Mouse (Mus musculus) right cerebral cortex, postnatal 10 days (tissue): Measurements from ENCODE around the gene Ptprs.

ENCODE experiments used
- DNase-seq, 2 experiments: peaks; one replicate each; pipeline ENCODE4 v3.0.0; 2021; ENCODE audit warnings: low spot score in 2 of 2

Gene Ptprs

DNA sequence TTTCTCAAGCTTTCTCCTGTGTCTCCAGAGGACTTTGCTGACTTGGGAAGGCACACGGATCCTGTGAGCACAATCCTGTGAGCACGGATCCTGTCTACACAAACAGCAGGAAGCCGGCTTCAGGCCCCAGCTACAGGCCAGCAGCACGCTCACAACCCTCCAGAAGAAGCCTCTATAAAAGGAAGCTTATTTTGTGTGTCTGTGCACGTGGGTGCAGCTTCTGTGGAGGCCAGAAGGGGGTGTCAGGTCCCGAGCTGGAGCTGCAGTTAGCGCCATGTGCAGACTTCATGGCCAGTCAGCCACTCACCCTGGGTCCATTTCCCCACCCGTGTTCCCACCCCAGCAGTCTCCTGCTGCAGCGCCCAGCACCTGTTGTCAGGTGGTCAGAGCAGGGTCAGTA lies 7.9 kb downstream of the Ptprs start:
- peak in 1 of 2 experiments; percentile 34 for DNase-seq

DNA sequence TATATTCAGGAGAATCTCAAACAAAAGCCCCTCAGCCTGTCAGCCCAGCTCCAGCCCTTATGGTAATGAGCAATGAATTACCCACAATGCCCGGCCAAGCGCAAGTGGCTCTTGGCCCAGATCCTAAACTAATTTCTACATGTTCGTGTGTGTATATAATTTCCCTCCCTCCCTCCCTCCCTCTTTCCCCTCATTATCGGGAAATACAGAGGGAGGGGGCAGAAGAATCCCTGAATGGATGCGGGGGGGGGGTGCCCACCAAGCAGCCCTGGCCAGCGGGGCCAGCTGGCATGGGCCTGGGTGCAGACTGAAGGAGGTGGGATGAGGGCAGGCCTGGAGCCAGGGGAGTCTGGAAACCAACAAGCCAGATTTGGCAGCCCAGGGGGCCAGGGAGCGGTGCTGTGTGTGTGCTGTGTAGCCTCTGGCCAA lies 8.8 kb downstream of the Ptprs start:
- DNase-seq, result peak; percentile 88 to 90

DNA sequence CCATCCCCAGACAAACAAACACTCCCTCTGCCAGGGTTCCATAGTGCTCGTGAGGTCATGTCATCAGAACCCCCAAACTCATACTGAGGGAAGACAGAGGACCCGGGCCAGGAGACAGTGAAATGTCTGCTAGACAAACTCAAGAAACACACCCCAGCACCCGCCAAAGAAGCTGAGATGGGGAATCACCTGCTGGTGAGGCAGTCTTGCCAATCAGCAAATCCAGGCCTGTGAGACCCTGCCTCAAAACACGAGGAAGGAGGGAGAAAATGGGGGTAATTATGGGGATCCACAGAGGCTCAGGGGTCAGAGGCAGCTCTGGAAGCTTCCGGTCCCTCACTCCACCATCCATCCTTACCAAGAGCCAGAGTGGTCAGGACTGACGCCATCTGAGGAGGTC lies 9.5 kb downstream of the Ptprs start:
- no peak for DNase-seq

DNA sequence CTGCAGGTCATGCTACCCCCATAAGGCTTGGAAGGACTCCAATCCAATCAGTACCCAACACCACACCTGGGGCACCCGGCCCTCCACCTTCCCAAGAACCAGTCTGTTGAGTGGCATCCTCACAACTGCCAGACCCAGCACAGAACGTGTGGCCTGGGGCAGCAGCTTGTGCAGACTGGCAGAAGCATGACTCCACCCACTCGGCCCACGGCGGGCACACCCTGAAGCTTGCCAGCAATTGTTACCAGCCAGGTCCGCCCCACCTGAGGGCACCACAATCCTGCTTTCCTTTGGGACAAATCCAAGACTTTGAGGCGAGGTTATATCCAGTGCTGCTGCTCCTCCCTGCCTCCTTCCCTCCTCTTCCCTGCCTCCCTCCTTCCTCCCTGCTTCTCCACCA lies 11.5 kb downstream of the Ptprs start:
- DNase-seq, result no peak

DNA sequence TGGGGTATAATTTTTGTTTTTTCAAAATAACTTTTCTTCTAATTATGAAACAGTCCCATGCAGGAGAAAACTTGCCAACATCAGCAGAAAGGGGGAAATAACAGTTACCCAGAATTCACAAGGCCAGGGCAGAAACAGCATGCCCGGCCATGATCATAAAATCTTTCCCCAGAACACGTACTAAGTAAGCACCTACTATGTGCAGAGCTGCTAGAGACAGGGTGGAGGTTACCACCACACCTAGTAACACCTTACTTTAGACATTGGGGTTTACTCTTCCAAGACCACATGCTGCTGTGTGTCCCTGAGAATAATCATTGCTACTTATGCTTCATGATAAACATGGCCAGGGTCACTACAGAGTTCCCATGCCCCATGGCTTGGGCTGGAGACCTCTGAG lies 11.9 kb downstream of the Ptprs start:
- no peak for DNase-seq

DNA sequence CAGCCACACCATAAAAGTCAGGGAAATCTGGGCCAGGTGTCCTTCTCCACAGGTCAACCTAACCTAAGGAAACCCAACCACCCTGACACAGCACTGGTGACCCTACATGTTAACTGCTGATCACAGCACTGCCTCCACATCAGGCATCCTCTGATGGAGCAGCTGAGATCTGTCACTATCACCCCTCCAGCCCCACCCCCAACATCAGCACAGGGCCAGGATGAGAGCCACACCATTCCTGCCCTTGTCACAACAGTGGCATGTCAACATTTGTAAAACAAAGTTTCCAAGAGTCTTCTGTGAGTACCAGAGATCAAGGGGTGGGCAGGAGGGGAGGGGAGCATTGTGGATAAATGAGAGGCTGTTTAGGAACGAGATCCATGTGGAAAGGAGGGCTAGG lies 12.8 kb downstream of the Ptprs start:
- DNase-seq, result no peak

DNA sequence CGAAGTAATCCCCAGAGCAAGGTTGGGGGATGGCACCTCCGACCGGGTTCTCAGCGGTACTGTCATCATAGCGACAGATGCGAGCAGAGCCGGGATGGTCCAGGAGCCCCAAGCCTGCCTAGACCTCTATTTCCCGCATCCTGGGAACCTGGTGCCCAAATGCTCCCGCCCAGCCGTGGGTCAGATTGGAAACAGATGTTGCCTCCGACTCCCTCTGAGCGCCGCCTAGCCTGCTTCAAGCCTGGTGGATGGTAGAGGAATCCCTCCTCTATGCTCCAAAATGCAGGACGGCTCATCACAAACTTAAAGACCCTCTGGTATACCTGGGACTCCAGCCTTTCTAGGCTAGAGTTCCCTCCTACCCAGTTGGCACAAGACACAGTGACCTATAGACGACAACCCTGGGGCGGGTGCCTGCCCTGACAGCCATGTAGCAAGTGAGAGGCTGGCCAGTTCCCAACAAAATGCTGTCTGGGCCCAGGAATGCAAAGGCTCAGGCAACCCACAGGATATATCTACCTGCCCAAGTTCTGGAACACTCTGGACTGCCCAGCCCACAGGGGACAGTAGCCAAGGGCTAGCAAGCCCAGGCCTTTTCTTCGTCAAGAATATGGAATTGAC lies 13.3 kb downstream of the Ptprs start:
- no peak for DNase-seq

DNA sequence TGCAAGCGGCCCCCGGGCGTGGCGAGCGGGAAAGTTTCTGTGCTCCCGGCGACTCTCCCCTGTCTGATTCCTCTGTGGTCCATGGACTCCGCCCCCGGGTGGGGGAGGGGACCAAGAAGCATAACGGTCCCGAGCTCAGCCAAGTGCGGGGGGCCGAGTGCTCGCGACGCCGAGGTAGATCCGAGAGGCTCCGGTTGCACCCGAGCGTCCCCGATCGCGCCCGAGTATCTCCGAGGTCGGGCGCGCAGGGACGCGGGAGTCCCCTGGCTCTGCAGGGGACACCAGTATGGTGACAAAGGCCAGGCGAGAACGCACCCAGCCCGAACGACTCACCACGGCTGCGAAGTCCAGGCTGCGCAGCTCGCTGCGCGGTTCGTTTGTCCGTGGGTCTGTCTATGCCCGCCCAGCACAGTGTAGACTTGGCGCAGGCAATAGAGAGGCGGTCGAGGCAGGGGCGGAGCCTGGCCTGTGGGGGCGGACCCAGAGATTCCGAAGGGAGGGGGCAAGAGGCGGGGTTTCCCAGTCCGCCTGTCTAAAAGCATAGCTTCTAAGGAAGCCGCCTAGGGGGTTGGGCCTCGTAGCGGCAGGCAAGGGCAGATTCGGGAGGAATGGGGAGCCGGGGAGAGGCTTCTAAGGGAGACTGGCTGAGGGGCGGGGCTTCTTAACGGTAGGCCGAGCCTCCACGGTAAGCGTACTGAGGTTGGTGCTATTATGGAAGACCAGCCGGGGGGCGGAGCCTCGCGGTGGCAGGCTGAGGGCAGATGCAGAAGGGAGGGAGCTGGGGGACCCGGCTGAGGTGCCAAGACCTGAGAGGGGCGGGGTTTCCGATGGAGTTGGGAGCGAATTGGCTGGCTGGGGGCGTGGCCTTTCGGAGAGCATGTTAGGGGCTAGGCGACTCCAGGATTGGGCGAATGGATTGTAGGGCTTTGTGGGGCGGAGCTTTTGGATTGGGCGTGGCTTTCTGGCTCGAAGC lies 14.2 kb downstream of the Ptprs start:
- peak; percentile 98 for DNase-seq

DNA sequence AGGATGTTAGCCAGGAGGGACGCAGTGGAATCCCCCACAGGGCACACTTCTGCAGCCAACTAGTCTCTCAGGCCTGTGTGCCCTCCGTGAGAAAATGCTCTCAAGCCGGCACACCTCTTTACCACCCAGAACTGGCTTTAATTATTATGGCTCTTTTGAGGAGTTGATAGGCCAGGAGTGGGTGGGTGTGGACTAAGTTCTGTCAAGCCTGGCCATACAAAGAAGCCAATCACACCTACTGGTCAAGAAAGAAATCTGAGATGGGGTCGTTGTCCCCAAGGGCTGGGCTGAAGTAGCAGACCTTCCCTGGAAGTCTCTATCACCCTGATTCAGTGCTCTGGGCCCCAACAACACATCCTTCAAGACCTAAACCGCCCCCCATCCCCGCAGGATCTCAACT lies 15.4 kb downstream of the Ptprs start:
- DNase-seq, result no peak

DNA sequence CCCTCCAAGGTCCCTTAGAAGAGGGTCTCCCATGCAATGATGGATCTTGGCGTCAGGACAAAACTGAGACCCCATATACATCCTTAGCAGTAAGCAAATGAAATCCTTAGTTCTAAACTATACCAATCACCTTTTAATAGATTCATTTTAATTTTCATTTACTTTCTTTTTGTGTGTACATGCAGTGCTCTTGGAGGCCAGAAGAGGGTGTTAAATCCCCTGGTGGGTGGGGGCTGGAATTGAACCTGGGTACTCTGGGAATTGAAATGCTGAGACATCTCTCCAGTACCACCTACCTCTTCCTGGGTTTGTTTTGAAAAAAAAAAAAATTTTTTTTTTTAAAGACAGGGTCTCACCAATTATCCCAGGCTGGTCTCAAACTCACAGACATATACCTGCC lies 18.8 kb downstream of the Ptprs start:
- no peak for DNase-seq

DNA sequence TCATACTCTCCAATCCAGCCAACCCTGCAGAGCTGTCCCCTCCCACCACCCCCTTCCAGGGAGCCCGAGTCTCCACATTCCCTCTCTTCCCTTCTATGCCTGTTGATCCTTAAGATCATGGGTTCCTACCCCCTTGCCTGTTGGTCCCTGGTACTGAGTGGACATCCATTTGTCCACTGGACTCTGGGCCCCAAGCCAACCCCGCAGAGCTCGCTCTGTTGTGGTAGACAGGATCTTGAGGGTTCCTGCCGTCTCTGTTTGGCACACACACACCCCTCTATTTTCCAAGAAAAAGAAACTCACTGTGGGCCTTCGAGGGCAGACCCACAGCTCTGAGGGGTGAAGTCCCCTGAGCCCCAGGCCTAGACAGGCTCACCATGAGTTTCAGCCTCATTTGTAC lies 19.9 kb downstream of the Ptprs start:
- no peak for DNase-seq

DNA sequence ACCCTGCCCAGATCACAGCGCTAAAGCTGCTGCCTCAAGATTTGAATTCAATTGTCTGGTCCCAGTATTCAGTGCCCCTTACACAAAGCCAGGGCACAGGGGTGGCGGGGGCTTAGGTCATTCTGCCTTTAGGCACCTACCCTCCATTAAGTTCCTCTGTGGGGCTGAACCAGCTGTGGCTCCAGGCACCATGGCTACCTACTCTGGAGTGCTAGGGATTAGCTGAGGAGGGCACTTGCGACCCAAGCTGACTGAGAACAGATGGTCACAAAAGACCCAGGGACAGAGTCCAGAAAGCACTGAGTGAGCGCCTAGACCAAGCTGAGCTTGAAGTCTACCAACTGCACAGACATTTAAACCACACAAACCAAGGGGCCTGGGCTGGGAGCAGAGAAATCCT lies 22.6 kb downstream of the Ptprs start:
- no peak for DNase-seq

DNA sequence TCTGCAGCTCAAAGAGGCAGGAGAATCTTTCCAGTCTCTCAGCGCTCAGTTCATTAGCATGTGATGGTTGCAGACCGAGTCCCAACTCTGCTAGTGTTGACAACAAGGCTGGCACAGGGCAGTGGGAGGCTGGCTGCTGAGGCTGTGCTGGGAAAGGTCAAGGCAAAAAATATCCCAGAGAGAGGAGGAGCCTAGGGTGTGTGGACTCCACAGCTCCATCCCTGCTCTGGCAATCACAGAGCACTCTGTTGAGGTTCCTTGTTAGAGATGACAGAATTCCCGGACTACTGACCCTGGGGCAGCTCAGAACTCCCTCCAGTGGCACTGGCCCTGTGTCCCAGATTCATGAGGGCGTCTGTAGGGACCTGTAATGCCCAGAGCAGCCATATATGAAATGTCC lies 23.0 kb downstream of the Ptprs start:
- no peak for DNase-seq

DNA sequence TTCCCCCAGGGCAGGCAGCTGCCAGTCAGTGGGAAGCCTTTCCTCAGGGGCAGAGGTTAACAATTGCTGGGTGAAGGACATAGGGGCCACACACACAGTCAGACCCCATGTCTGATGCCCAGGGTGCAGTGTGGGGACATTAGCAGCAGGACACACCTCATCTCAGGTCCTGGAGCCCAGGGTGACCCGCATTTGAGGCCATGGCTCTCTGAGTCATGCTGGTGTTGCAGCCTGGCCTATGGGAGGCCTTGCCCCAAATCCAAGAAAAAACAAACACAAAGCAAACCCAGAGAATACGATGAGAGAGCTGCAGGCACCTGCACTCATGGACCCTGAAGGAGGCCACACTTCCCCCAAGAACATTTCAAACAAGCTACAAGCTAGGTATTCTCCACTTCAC lies 28.6 kb downstream of the Ptprs start:
- no peak for DNase-seq

DNA sequence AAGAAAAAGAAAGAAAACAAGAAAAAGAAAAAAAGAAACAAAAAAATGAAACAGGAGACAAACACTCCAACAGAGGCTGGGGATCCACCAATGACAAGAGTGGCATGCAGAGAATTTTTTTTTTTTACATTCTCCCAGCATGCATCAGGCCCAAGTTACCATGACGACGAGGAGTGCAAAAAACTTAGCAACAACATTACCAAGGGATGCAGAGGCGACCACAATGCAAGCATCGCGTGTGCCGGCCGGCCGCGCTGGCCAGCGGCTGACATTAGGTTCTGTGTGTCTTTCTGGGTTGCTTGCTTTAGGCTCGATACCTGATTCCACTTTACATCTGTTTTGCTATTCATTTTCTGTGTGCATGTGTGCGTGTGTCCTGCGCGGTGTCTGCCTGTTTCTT lies 30.9 kb downstream of the Ptprs start:
- DNase-seq, result peak; percentile 66 to 84

DNA sequence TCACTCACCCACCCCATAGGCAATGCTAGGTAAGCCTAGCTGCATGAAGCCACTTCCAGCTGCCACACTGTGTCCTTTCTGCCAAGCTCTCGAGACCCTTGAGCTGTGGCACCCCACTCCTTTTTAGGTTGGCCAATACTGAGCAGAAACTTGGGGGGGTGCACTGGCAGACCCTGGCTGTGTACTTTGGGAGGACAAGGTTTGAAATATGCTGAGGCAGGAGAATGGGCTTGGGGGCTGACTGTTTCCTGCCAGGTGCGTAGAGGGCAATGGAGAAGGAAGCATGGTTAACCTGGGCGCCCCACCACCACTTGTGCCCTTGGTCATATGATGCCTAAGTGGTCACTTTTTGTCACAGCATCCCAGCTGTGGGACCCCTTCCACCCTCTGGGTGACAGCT lies 31.5 kb downstream of the Ptprs start:
- no peak for DNase-seq

DNA sequence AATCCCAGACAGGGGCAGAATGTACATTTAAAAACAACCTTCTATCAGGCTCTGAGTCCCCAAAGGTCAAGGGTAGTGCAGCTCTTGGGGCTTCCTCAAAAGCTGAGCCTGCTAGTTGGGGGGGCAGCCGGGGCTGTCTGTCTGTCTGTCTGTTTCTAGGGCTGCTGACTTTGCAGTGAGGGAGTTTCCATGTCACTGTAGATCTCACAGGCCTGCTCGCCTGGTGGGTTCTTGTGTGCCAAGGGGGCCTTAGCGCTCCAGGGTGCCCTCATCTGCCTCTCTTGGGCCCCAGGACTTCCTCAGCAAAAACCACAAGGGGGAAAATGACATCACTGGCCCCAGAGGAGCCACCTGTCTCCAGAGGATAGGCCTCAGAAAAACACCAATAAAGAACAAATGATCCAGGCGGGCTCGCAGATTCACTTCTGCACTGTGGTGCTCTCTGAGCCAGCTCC lies 32.9 kb downstream of the Ptprs start:
- no peak for DNase-seq

DNA sequence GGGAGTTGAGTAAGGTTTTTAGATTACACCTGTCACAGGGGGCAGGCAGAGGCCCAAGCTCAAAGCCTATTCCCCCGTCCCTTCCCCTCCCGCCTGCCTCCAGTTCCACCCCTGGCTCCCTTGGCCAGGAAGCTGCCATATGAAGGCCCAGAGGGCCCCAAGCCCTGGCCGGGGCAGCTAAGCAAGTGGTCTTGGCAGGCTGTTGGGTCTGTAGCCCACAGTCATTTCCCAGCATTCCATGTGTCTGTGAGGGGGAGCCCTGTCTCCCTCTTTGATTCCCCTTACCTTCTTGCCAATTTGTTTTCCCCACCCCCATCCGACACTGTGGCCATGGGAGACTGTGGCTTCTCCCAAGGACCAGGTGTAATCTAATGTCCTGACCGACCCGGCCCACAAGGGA lies 34.0 kb downstream of the Ptprs start:
- no peak for DNase-seq

DNA sequence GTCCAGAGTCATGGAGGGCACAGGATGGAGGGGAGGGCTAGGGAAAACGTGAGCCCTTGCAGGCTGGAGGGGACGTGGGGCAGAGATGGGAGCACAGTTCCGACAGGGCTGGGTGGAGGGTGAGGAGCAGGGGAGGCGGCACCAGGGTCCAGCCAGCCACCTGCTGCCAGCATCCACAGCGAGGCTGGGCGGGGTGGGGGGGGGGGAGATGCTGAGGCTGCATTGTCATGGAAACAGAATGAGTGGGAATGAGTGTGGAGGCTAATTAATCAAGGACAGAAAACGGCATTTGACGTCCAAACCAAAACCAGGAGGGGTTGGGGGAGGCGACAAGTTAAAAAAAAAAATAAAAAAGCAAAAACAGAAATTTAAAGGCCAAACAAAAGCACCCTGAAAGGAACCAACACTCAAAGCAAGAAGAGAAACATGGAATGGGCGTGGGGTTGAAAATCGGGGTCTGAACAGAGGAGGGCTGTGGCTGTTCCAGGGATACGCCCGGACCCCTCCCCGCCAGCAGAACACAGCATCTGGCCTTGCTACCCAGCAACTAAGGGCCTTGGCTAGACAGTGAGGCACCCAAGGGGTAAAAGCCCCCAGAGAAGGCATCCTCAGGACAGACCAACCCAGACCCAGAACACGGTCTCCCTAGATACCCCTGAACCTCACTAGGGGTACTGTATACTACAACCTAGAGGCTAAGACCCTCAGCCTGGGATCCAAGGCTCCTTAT lies 36.4 kb downstream of the Ptprs start:
- DNase-seq, result no peak

DNA sequence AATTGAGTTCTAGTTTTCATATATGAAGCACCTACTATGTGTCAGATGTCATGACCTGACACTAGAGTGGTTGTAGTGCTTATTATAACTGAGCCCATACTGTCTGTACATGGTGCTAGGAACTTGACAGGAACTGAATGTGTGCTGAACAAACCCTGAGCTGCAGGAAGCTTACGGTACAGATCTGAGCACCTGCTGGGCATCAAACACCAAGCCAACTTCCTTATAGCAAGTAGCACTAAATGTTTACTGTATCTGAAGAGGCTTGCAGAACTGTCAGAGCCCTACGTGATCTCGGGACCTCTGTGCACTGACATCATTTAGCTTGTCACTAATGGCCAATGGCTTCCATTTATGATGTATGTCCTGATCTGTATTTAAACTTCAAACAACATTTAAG lies 44.7 kb downstream of the Ptprs start:
- DNase-seq, result no peak

DNA sequence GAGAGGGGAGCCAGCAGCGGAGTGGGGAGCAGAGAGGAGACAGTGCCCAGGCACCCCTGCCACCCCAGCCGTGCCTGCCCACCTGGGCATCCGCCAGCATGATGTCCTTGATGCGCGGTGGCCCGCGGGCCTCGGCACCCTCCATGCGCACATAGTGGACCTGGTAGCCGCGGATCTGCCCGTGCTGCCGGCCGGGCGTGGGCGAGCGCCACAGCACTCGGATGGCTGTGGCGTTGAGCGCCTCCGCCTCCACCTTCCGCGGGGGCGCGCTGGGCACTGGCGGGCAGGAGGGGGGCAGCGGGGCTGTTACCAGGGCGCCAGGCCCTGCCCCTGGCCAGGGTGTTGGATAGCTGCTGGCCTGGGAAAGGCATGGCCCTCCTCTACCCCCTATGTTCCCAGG lies 48.4 kb downstream of the Ptprs start:
- no peak for DNase-seq

DNA sequence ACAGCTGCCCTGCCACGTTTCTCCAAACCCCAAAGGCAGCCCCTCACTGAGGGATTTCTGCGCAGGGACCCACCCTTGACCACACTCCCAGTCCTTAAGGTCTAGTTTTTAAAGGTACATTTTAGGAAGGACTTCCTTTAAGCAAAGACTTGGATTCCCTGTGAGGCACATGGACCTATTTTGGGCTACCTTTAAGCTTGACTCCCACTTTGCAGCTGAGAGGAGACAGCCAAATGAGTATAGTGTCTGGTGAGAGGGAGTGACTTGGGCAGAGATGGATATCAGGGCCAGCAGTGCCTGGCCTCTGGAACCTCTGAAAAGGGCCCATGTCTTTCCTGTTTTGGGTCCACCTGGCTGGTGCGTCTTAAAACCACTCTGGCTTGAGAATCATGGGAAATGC lies 50.3 kb downstream of the Ptprs start:
- DNase-seq, result no peak

DNA sequence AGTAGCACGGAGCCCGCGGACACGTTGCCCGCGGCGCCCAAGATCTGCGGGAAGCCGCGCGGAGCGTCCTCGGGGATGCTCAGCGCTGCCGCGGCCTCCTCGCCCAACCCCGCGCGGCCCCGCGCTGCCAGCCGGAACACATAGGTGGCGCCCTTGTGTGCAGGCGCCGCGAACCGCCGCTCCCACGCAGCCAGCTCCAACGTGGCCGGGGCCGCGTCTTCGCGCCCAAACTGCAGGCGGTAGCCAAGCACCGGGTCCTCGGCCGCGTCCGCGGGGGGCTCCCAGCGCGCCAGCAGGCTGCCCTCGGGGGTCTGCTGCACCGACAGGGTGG lies 50.7 kb downstream of the Ptprs start:
- peak; percentile 79 to 84 for DNase-seq
